In genomic region chr9:46738634-46739033, GRCm38 (mm10) we compare ENCODE assay signal across 14 mouse cellular contexts.
DNase-seq lines count a peak whose midpoint lies in the region; ATAC-seq lines count a peak whose summit lies in the region.
"Had no signal": no experiment of that assay in that cellular context is flagged by ENCODE, and none has a peak within 500 bp of the region (broad histone marks: within the 10 kb centered on the region; RNA-seq: fewer than 3 reads in every experiment).

No protein-coding gene starts in this region.

- no peak overlapping the region for H3K4me2 ChIP-seq in forebrain, embryonic 14.5 days (ENCODE audit: low read length)
- H3K4me2 ChIP-seq in lung, embryonic 16.5 days (ENCODE audit: low read depth, low read length): no peak overlapping the region
- H3K4me2 ChIP-seq: embryonic facial prominence, embryonic 13.5 days; limb, embryonic 15.5 days; midbrain, embryonic 11.5 days had no signal

- 15% methylated on average over 3 of the region's 3 CpGs for WGBS in forebrain, embryonic 14.5 days
- 85% methylated on average over 3 of the region's 3 CpGs for WGBS in forebrain, embryonic 10.5 days
- WGBS in lung, embryonic 16.5 days: 19% methylated on average over 3 of the region's 3 CpGs

- no peaks in the 10 kb centered on the region for H3K27me3 ChIP-seq in forebrain, embryonic 14.5 days (replicated peaks; ENCODE audit: control insufficient read depth, insufficient read depth, low read length)
- H3K27me3 ChIP-seq in forebrain, embryonic 10.5 days (ENCODE audit: poor library complexity, severe bottlenecking): peaks cover 35% of the 10 kb centered on the region
- no peaks in the 10 kb centered on the region for H3K27me3 ChIP-seq in lung, embryonic 16.5 days (ENCODE audit: control insufficient read depth, insufficient read depth, low read depth, low read length)

- no peaks in the 10 kb centered on the region for H3K9me3 ChIP-seq in forebrain, embryonic 14.5 days (replicated peaks; ENCODE audit: control insufficient read depth, low read length)
- no peaks in the 10 kb centered on the region for H3K9me3 ChIP-seq in forebrain, embryonic 10.5 days
- H3K9me3 ChIP-seq in lung, embryonic 16.5 days (ENCODE audit: control insufficient read depth, low read length): no peaks in the 10 kb centered on the region
- H3K9me3 ChIP-seq: embryonic facial prominence, embryonic 13.5 days; limb, embryonic 15.5 days had no signal

- H3K27ac ChIP-seq in forebrain, embryonic 14.5 days (ENCODE audit: low read depth, low read length): no peak overlapping the region
- no peak overlapping the region for H3K27ac ChIP-seq in forebrain, embryonic 10.5 days
- H3K27ac ChIP-seq in lung, embryonic 16.5 days (ENCODE audit: low read length): no peak overlapping the region
- H3K27ac ChIP-seq: embryonic facial prominence, embryonic 13.5 days; limb, embryonic 15.5 days had no signal

- peak; percentile 15 to 45 for DNase-seq in adrenal gland, adult (ENCODE audit: inconsistent age in 2 of 2, low spot score in 1 of 2)
- DNase-seq in adrenal gland, postnatal 25 days: no peak
- peak; percentile 61 for DNase-seq in forebrain, embryonic 14.5 days (ENCODE audit: low spot score)
- DNase-seq in forebrain, embryonic 10.5 days (ENCODE audit: extremely low spot score, low spot score): no peak
- DNase-seq in lung, postnatal 10 days: no peak
- DNase-seq in MN1 (ENCODE audit: low spot score): peak; percentile 58
- no peak for DNase-seq in ovary, postnatal 14 days (ENCODE audit: low spot score)
- DNase-seq: gastrocnemius, postnatal 14 days; liver, postnatal 0 days; lung, postnatal 4 days had no signal

- H3K4me1 ChIP-seq in forebrain, embryonic 14.5 days (ENCODE audit: control insufficient read depth, insufficient read depth, low read length): peaks cover 15% of the 10 kb centered on the region
- peaks cover 23% of the 10 kb centered on the region for H3K4me1 ChIP-seq in forebrain, embryonic 10.5 days
- H3K4me1 ChIP-seq in lung, embryonic 16.5 days (replicated peaks; ENCODE audit: control insufficient read depth, insufficient read depth, low read length): peaks cover 3% of the 10 kb centered on the region; the same call in 1 of the 2 replicates
- H3K4me1 ChIP-seq: limb, embryonic 15.5 days had no signal

- H3K36me3 ChIP-seq in forebrain, embryonic 14.5 days (ENCODE audit: control insufficient read depth, insufficient read depth, low read length): no peaks in the 10 kb centered on the region
- no peaks in the 10 kb centered on the region for H3K36me3 ChIP-seq in forebrain, embryonic 10.5 days (replicated peaks)
- H3K36me3 ChIP-seq in lung, embryonic 16.5 days (ENCODE audit: control insufficient read depth, insufficient read depth, low read length): no peaks in the 10 kb centered on the region
- H3K36me3 ChIP-seq: embryonic facial prominence, embryonic 13.5 days; limb, embryonic 15.5 days had no signal

- H3K9ac ChIP-seq in forebrain, embryonic 14.5 days (ENCODE audit: low read length): no peak overlapping the region
- no peak overlapping the region for H3K9ac ChIP-seq in lung, embryonic 16.5 days (ENCODE audit: low read length)
- H3K9ac ChIP-seq: embryonic facial prominence, embryonic 13.5 days; limb, embryonic 15.5 days; liver, postnatal 0 days had no signal

- peak; percentile 37; the same call in 1 of the 2 replicates for ATAC-seq in forebrain, embryonic 14.5 days
- ATAC-seq in lung, embryonic 16.5 days (ENCODE audit: low read depth): peak; percentile 17; the same call in 1 of the 2 replicates
- ATAC-seq: liver, postnatal 0 days had no signal

- H3K4me3 ChIP-seq in forebrain, embryonic 14.5 days (ENCODE audit: low read depth, low read length): no peak overlapping the region
- H3K4me3 ChIP-seq in forebrain, embryonic 10.5 days: no peak overlapping the region
- no peak overlapping the region for H3K4me3 ChIP-seq in lung, embryonic 16.5 days (ENCODE audit: low read length)
- H3K4me3 ChIP-seq: embryonic facial prominence, embryonic 13.5 days; limb, embryonic 15.5 days had no signal

Comparison
In these comparisons a context has a peak if more than half of its experiments do, and no peak if none do; other contexts are left out.
1. DNase-seq: peak in adrenal gland, adult (2 of 2), forebrain, embryonic 14.5 days (single experiment) and MN1 (single experiment); none in adrenal gland, postnatal 25 days (single experiment), forebrain, embryonic 10.5 days (single experiment), lung, postnatal 10 days (single experiment) and ovary, postnatal 14 days (single experiment).